Mouse (Mus musculus): ENCODE data around the gene Ndrg3.

DNA sequence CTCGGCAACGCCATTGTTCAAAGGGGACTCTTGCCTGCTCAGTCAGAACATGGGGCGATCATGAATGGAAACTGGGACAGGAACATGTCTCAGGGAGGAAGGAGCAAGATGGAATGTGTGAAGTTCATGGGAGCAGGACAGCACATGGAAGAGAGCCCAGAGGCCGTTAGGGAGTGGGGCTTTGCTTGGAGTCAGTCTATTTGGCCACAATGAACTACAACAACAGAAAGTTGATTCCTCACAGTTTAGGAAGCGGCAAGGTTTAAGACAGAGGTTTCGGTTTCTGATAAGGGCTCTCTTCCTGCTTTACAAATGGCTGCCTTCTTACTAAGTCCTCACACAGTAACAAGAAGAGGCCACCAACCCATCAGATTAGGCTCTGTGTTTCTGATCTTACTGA lies 24.5 kb downstream of the Ndrg3 start:
- TF ChIP-seq POLR2A (IDR thresholded peaks at IDR 0.05; ENCODE audit: low read depth, low read length) (no peak), CTCF (IDR thresholded peaks at IDR 0.05; ENCODE audit: borderline replicate concordance, insufficient read depth, low read length) (no peak)

All from embryonic fibroblast, embryonic 13.5 days (primary cell).